30 mouse cellular contexts compared by ENCODE assay signal in genomic region chr2:173181901-173182300, GRCm38 (mm10). TPM values are rescaled to one million over a fixed set of nuclear protein-coding genes. Genes with fewer than 3 reads are reported as not detected.
DNase-seq lines count a peak whose midpoint lies in the region; ATAC-seq lines count a peak whose summit lies in the region.
"Had no signal": no experiment of that assay in that cellular context is flagged by ENCODE, and none has a peak within 500 bp of the region (broad histone marks: within the 10 kb centered on the region; RNA-seq: fewer than 3 reads in every experiment).

No protein-coding gene starts in this region.

- no peak overlapping the region for H3K27ac ChIP-seq in kidney, embryonic 16.5 days (ENCODE audit: low read length)
- H3K27ac ChIP-seq in forebrain, embryonic 15.5 days (replicated peaks) = no peak overlapping the region
- H3K27ac ChIP-seq: embryonic facial prominence, embryonic 13.5 days; hindbrain, embryonic 13.5 days; kidney, postnatal 0 days; liver, embryonic 15.5 days; lung, embryonic 15.5 days; neural tube, embryonic 13.5 days; stomach, embryonic 15.5 days had no signal

- no peak overlapping the region for H3K4me3 ChIP-seq in kidney, embryonic 16.5 days (ENCODE audit: low read length)
- H3K4me3 ChIP-seq in forebrain, embryonic 15.5 days = no peak overlapping the region
- H3K4me3 ChIP-seq: embryonic facial prominence, embryonic 13.5 days; erythroblast, embryonic 14.5 days; heart, embryonic 12.5 days; hindbrain, embryonic 13.5 days; liver, embryonic 15.5 days; lung, embryonic 15.5 days; myocyte; neural tube, embryonic 13.5 days; stomach, embryonic 15.5 days had no signal

- peaks cover 20% of the 10 kb centered on the region; the same call in 1 of the 2 replicates for H3K4me1 ChIP-seq in kidney, embryonic 16.5 days (ENCODE audit: insufficient read depth, low read length)
- no peaks in the 10 kb centered on the region for H3K4me1 ChIP-seq in forebrain, embryonic 15.5 days
- H3K4me1 ChIP-seq: embryonic facial prominence, embryonic 13.5 days; heart, embryonic 12.5 days; hindbrain, embryonic 13.5 days; lung, embryonic 15.5 days; neural tube, embryonic 13.5 days had no signal

- DNase-seq in heart, adult 11 months = peak; percentile 76
- no peak for DNase-seq in heart, postnatal 36 days
- DNase-seq in kidney, adult 8-10 months = peak; percentile 56
- peak; percentile 14 for DNase-seq in urinary bladder, adult 2 months (ENCODE audit: low spot score)
- DNase-seq in urinary bladder, postnatal 36 days (ENCODE audit: low spot score in 2 of 2) = no peak
- DNase-seq: adrenal gland, postnatal 14 days; cerebellum, adult 8-10 months; cerebellum, postnatal 36 days; embryo, embryonic 11 days; heart, postnatal 10 days; layer of hippocampus, adult 9-11 months; retina, postnatal 1 day; right cerebral cortex, postnatal 25 days had no signal

- no peak overlapping the region for H3K4me2 ChIP-seq in kidney, embryonic 16.5 days (replicated peaks; ENCODE audit: low read depth, low read length)
- H3K4me2 ChIP-seq in forebrain, embryonic 15.5 days (replicated peaks) = no peak overlapping the region
- H3K4me2 ChIP-seq: embryonic facial prominence, embryonic 13.5 days; heart, embryonic 12.5 days; hindbrain, embryonic 13.5 days; liver, embryonic 15.5 days; lung, embryonic 15.5 days; neural tube, embryonic 13.5 days; stomach, embryonic 15.5 days had no signal

- no peaks in the 10 kb centered on the region for H3K9me3 ChIP-seq in kidney, embryonic 16.5 days (ENCODE audit: low read length)
- H3K9me3 ChIP-seq in forebrain, embryonic 15.5 days = no peaks in the 10 kb centered on the region
- H3K9me3 ChIP-seq: embryonic facial prominence, embryonic 13.5 days; heart, embryonic 12.5 days; hindbrain, embryonic 13.5 days; liver, embryonic 15.5 days; lung, embryonic 15.5 days; neural tube, embryonic 13.5 days; stomach, embryonic 15.5 days had no signal

- 79% methylated on average over 7 of the region's 7 CpGs for WGBS in kidney, embryonic 16.5 days
- WGBS in forebrain, embryonic 15.5 days = 86% methylated on average over 7 of the region's 7 CpGs

- ATAC-seq in kidney, embryonic 16.5 days (ENCODE audit: low FRiP score, low TSS enrichment) = no peak
- no peak for ATAC-seq in forebrain, embryonic 15.5 days (replicated peaks)
- ATAC-seq: forebrain, embryonic 14.5 days; midbrain, embryonic 16.5 days had no signal

- H3K36me3 ChIP-seq in kidney, embryonic 16.5 days (ENCODE audit: insufficient read depth, low read length) = no peaks in the 10 kb centered on the region
- no peaks in the 10 kb centered on the region for H3K36me3 ChIP-seq in forebrain, embryonic 15.5 days
- H3K36me3 ChIP-seq: embryonic facial prominence, embryonic 13.5 days; heart, embryonic 12.5 days; hindbrain, embryonic 13.5 days; liver, embryonic 15.5 days; lung, embryonic 15.5 days; neural tube, embryonic 13.5 days; stomach, embryonic 15.5 days had no signal

- intact Hi-C loops in heart, postnatal 36 days (cut with DNase I) = no loop called here

- H3K27me3 ChIP-seq in kidney, embryonic 16.5 days (ENCODE audit: insufficient read depth, low read length) = peaks cover 34% of the 10 kb centered on the region
- no peaks in the 10 kb centered on the region for H3K27me3 ChIP-seq in forebrain, embryonic 15.5 days

- no peak overlapping the region for H3K9ac ChIP-seq in kidney, embryonic 16.5 days (replicated peaks; ENCODE audit: low read length)
- no peak overlapping the region for H3K9ac ChIP-seq in forebrain, embryonic 15.5 days (replicated peaks)
- H3K9ac ChIP-seq: embryonic facial prominence, embryonic 13.5 days; heart, embryonic 12.5 days; hindbrain, embryonic 13.5 days; liver, embryonic 15.5 days; lung, embryonic 15.5 days; neural tube, embryonic 13.5 days; stomach, embryonic 15.5 days had no signal

RNA-seq across cellular contexts. Expression of gene Pck1, which starts 29.1 kb away (rescaled TPM):
- 10 to 100 TPM in 1 of 2 experiments, 1 to 10 TPM in 1; 3.3 to 26.2 TPM for total RNA-seq in heart, postnatal 36 days (2021)
- 35.4 and 38.4 TPM in 2 replicates for polyA plus RNA-seq in kidney, embryonic 16.5 days (2015; fragmentation: Nextera tagmentation; extraction: Ambion mirVana)
- polyA plus RNA-seq in urinary bladder, adult 2 months (2012; rRNA removed) = 5.4 and 5.9 TPM in 2 replicates
- polyA plus RNA-seq in forebrain, embryonic 15.5 days (2015; fragmentation: Nextera tagmentation; extraction: Ambion mirVana) = not detected in 2 replicates
- total RNA-seq: left cerebral cortex, adult 18-20 months; left cerebral cortex, postnatal 25 days; megakaryocyte-erythroid progenitor cell, adult 5-6 weeks had no signal
- polyA plus RNA-seq: embryonic facial prominence, embryonic 13.5 days; forebrain, embryonic 14.5 days; hindbrain, embryonic 13.5 days; midbrain, embryonic 16.5 days; myocyte; neural tube, embryonic 13.5 days had no signal

RNA-seq across cellular contexts. Expression of gene Zbp1, which starts 36.8 kb away (rescaled TPM):
- total RNA-seq in heart, postnatal 36 days (2021) = 1 to 10 TPM in 1 of 2 experiments, under 1 TPM in 1; 0.44 to 1.8 TPM
- polyA plus RNA-seq in kidney, embryonic 16.5 days (2015; fragmentation: Nextera tagmentation; extraction: Ambion mirVana) = 0.67 TPM in 1 of 2 replicates, not detected in the other
- 11.3 and 15.7 TPM in 2 replicates for polyA plus RNA-seq in urinary bladder, adult 2 months (2012; rRNA removed)
- 0.11 and 0.23 TPM in 2 replicates for polyA plus RNA-seq in forebrain, embryonic 15.5 days (2015; fragmentation: Nextera tagmentation; extraction: Ambion mirVana)
- total RNA-seq: left cerebral cortex, adult 18-20 months; left cerebral cortex, postnatal 25 days had no signal
- polyA plus RNA-seq: erythroblast, embryonic 14.5 days; forebrain, embryonic 14.5 days; heart, embryonic 12.5 days; midbrain, embryonic 16.5 days had no signal

Comparison
In these comparisons a context has a peak if more than half of its experiments do, and no peak if none do; other contexts are left out.
1. DNase-seq: peak in heart, adult 11 months (single experiment), kidney, adult 8-10 months (2 of 2) and urinary bladder, adult 2 months (single experiment); none in heart, postnatal 36 days (0 of 2) and urinary bladder, postnatal 36 days (0 of 2).